Mouse (Mus musculus) left cerebral cortex, postnatal 4 days (tissue): ENCODE data around the gene Slc29a2. TPM values are rescaled to one million over a fixed set of nuclear protein-coding genes. Genes with fewer than 3 reads are reported as not detected.

ENCODE experiments used
- total RNA-seq, 2 experiments: library from RNA; stranded (reverse); gene quantifications; 2 replicates each; pipeline ENCODE4 v1.2.3; 2021

Gene Slc29a2
- total RNA-seq, 2 experiments from 2014 or later: 29.5 to 32.1 TPM

Other genes with a start within 250 kb of the Slc29a2 start
- gene Rbm4, start 230.0 kb upstream of the Slc29a2 start, total RNA-seq: 10 to 100 TPM; 76.1 to 80.4 TPM
- gene Gm21992, start 212.2 kb upstream of the Slc29a2 start, total RNA-seq: 10 to 100 TPM; 18.2 to 37.9 TPM
- 10 to 100 TPM; 65.9 to 73.9 TPM for gene Rbm14, start 212.2 kb upstream of the Slc29a2 start, total RNA-seq
- gene Ccs, start 184.5 kb upstream of the Slc29a2 start, total RNA-seq: 10 to 100 TPM; 38.1 to 41.0 TPM
- gene Ccdc87, start 184.5 kb upstream of the Slc29a2 start, total RNA-seq: 1 to 10 TPM; 1.7 to 2.0 TPM
- 10 to 100 TPM; 66.9 to 70.3 TPM for gene Ctsf, start 168.7 kb upstream of the Slc29a2 start, total RNA-seq
- 1 to 10 TPM; 2.5 to 3.4 TPM for gene Actn3, start 146.0 kb upstream of the Slc29a2 start, total RNA-seq
- 10 to 100 TPM; 17.7 to 21.0 TPM for gene Zdhhc24, start 145.2 kb upstream of the Slc29a2 start, total RNA-seq
- 10 to 100 TPM; 27.4 to 35.8 TPM for gene Bbs1, start 117.2 kb upstream of the Slc29a2 start, total RNA-seq
- gene Dpp3, start 95.6 kb upstream of the Slc29a2 start, total RNA-seq: 10 to 100 TPM; 72.5 to 80.8 TPM
- gene Peli3, start 80.7 kb upstream of the Slc29a2 start, total RNA-seq: 10 to 100 TPM; 19.5 to 20.1 TPM
- gene Mrpl11, start 61.7 kb upstream of the Slc29a2 start, total RNA-seq: 10 to 100 TPM; 68.5 to 73.6 TPM
- 1 to 10 TPM; 5.5 to 6.8 TPM for gene Npas4, start 33.5 kb upstream of the Slc29a2 start, total RNA-seq
- gene B4gat1, start 15.0 kb downstream of the Slc29a2 start, total RNA-seq: 10 to 100 TPM; 64.1 to 76.4 TPM
- gene AC124502.3, start 15.0 kb downstream of the Slc29a2 start, total RNA-seq: 1 to 10 TPM; 5.3 to 5.5 TPM
- 10 to 100 TPM; 14.5 to 15.5 TPM for gene Brms1, start 17.5 kb downstream of the Slc29a2 start, total RNA-seq
- 1 to 10 TPM; 3.9 to 7.1 TPM for gene Rin1, start 26.6 kb downstream of the Slc29a2 start, total RNA-seq
- gene Cd248, start 44.2 kb downstream of the Slc29a2 start, total RNA-seq: 10 to 100 TPM; 14.2 TPM
- gene Tmem151a, start 61.7 kb downstream of the Slc29a2 start, total RNA-seq: 10 to 100 TPM; 47.7 to 55.3 TPM
- gene Yif1a, start 64.7 kb downstream of the Slc29a2 start, total RNA-seq: 10 to 100 TPM; 22.0 to 24.4 TPM
- 100 to 1,000 TPM; 393 to 412 TPM for gene Cnih2, start 74.7 kb downstream of the Slc29a2 start, total RNA-seq
- gene Rab1b, start 83.2 kb downstream of the Slc29a2 start, total RNA-seq: 100 to 1,000 TPM; 137 to 148 TPM
- gene Klc2, start 94.7 kb downstream of the Slc29a2 start, total RNA-seq: 100 to 1,000 TPM; 155 to 159 TPM
- gene Pacs1, start 249.3 kb downstream of the Slc29a2 start, total RNA-seq: 10 to 100 TPM; 90.7 to 92.6 TPM